Mouse (Mus musculus) layer of hippocampus, adult 6 months (tissue): ENCODE data around the gene Hist1h4f. TPM values are rescaled to one million over a fixed set of nuclear protein-coding genes. Genes with fewer than 3 reads are reported as not detected.

Source experiments
- long read RNA-seq, 2 experiments: library from polyadenylated mRNA; unstranded; transcript quantifications; one replicate each; pipeline ENCODE4 v2.0.0; 2019 to 2020
- polyA plus RNA-seq: library from polyadenylated mRNA; unstranded; fragments of <200 nt; fragmentation: Nextera tagmentation; gene quantifications from 2 replicates; pipeline ENCODE4 v1.2.3, GENCODE M21; 2021

Hist1h4f gene
- not detected in 2 replicates for polyA plus RNA-seq
- long read RNA-seq, experiment 1 = 0 reads
- long read RNA-seq, experiment 2 = 0 reads

DNA sequence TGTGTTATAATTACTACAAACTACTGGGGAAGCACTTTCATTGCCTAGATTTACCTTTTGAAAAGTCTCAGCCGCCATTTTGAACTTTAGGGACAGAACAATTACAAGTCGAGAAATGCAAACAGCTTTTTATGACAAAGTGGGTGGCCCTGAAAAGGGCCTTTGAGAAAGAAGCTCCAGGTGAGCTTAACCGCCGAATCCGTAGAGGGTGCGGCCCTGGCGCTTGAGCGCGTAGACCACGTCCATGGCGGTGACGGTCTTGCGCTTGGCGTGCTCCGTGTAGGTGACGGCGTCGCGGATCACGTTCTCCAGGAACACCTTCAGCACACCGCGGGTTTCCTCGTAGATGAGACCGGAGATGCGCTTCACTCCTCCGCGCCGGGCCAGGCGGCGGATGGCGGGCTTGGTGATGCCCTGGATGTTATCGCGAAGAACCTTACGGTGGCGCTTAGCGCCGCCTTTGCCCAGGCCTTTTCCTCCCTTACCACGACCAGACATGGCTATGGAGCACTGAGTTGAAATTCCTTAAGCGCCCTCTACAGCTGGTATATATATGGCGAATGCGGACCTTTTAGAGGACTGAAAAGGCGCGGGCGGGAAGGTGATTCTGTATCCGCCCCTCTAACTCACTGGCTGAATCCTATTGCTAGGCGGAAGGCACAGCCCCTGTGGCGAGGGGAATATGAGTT, at the start of gene Hist1h4f:
Gene Hist1h4f, minus strand, starts transcription at position 503 of the 689 bp plus-strand sequence.

DNA sequence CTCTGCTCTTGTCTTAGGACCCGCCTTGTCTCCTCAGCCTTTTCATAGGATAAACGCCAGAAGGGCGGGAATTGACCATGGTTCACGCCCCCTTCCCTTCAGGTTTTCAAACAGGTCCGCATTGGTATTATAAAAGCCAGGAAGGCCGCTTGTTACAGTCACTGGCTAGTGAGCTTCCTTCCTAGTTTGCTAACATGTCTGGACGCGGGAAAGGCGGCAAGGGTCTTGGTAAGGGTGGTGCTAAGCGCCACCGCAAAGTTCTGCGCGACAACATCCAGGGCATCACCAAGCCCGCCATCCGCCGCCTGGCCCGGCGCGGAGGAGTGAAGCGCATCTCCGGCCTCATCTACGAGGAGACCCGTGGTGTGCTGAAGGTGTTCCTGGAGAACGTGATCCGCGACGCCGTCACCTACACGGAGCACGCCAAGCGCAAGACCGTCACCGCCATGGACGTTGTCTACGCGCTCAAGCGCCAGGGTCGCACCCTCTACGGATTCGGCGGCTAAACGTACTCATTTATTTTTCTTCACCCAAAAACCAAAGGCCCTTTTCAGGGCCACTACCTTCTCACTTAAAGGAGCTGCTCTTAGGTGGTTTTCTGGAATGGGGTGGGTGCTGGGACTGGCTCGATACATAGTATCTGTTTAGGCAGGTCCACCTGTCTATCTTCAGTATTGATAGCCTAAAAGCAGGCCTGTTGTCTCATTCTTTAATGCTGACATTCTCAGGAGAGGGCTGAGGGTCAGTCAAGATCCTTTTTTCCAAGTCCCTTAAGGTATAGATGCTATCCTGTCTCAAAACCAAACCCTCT, 30.2 kb upstream of the Hist1h4f start, which contains the start of gene Hist1h4d:
Gene Hist1h4d, plus strand, starts transcription at position 191 of the 811 bp plus-strand sequence.

DNA sequence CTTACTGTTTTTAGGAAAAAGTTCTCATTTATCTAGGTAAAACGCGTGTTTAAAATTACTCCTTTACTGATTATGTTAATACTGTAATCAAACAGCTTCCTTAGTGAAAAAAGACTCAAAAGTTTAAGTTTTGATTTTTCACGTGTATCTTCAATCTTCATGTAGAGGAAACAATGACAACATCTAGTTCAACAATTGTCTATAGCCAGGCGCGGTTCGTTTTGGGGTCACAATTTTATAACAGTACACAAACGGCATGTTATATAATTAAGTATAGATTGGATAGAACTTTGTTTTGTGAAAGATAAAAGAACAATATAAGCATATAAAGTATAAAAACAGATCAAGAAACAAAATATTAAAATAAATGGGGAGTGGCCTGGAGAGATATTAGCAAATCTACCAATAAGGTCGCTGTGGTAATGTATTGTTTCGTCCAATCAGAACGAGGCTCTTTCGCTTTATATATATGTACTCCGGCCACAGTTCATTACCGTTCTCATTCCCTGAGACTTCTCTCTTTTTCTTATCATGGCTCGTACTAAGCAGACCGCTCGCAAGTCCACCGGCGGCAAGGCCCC, 23.9 kb upstream of the Hist1h4f start, which contains the start of gene Hist1h3d:
Gene Hist1h3d, plus strand, starts transcription at position 493 of the 581 bp plus-strand sequence.

DNA sequence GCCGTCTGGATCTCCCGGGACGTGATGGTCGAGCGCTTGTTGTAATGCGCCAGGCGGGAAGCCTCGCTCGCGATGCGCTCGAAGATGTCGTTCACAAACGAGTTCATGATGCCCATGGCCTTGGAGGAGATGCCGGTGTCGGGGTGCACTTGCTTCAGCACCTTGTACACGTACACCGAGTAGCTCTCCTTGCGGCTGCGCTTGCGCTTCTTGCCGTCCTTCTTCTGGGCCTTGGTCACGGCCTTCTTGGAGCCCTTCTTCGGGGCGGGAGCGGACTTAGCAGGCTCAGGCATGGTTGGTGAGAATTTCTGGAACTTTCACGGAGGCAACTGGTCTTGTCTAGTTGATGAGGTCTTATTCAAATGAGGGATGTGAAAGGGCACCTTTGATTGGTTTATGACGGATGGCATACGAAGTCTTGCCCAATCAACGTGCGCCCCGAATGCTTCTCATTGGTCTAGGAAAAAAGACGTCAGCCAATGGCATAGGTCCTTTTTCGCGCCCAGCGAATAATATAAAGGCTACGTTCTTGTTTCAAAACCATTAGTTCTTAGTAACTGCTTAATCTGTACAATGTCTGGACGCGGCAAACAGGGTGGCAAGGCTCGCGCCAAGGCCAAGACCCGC, 22.6 kb upstream of the Hist1h4f start, which contains the start of the genes Hist1h2bf and Hist1h2ad:
Gene Hist1h2bf, minus strand, starts transcription at position 299 of the 627 bp plus-strand sequence.
Gene Hist1h2ad, plus strand, starts transcription at position 484 of the 627 bp plus-strand sequence.

DNA sequence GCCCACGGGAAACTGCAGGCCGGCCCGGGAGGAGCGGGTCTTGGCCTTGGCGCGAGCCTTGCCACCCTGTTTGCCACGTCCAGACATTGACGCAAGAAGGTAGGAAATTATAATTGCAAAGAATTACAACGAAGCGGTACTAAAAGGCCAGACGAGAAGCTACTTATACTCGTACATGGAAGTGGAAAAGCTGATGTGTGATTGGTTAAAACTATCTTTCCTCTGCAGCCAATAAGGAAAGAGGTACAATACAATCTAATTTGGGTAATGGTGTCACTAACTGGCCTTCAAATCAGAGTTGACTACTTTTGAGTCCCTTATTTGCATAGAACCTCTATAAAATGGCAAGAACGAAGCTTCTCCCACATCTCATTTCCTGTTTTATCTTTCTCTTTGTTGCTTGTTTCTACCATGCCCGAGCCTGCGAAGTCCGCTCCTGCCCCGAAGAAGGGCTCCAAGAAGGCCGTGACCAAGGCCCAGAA, 19.6 kb upstream of the Hist1h4f start, which contains the start of the genes Hist1h2ae and Hist1h2bg:
Gene Hist1h2ae, minus strand, starts transcription at position 199 of the 482 bp plus-strand sequence.
Gene Hist1h2bg, plus strand, starts transcription at position 375 of the 482 bp plus-strand sequence.

GRCm38 (mm10) chr13:23561883-23562659, 10.6 kb upstream of the Hist1h4f start, which contains the start of gene Hist1h3e:
Hist1h3e (minus strand) TSS chr13:23562369.

GRCm38 (mm10) chr13:23552962-23553361, 1.5 kb upstream of the Hist1h4f start, which contains the start of gene Hist1h1d:
Hist1h1d (plus strand) TSS chr13:23553262.

DNA sequence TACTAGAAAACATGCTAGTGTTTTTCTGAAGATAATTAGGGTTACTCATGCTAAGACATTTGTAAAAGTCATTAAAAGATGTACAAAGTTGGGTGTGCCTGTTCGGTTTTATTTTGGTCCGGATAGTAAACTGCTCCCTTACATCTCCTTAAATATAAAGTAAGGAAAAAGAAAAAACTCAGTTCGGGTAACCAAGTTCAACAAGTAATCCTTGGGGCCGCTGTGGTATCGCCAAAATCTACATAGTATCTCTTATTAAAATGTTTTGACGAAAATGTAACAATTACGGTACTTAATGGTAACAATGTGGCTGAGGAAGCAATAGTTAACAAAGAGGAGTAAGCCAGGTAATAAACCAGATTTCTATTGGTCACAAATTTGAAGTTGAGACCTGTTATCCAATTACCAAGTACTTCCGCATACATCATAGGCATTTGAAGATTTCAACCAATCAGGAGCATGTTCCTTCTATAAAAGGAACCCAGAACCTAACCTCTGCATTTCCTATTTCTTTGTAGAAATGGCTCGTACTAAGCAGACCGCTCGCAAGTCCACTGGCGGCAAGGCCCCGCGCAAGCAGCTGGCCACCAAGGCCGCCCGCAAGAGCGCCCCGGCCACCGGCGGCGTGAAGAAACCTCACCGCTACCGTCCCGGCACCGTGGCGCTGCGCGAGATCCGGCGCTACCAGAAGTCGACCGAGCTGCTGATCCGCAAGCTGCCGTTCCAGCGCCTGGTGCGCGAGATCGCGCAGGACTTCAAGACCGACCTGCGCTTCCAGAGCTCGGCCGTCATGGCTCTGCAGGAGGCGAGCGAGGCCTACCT, 7.3 kb downstream of the Hist1h4f start, which contains the start of gene Hist1h3f:
Gene Hist1h3f, plus strand, starts transcription at position 88 of the 822 bp plus-strand sequence.

DNA sequence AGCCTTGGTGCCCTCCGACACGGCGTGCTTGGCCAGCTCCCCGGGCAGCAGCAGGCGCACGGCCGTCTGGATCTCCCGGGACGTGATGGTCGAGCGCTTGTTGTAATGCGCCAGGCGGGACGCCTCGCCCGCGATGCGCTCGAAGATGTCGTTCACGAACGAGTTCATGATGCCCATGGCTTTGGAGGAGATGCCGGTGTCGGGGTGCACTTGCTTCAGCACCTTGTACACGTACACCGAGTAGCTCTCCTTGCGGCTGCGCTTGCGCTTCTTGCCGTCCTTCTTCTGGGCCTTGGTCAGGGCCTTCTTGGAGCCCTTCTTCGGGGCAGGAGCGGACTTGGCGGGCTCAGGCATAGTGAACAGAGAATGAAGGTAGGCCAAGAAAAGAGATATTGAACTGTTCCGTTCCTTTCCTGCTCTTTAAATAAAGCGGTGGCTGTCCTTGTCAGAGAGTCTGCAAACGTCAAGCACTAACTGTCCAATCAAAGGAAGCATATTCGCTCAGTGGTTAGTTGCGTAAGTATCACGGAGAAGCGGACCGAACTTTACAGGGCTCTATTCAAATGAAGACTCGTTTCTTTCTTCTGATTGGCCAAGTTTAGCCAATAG, 8.3 kb downstream of the Hist1h4f start, which contains the start of gene Hist1h2bh:
Gene Hist1h2bh, minus strand, starts transcription at position 394 of the 609 bp plus-strand sequence.

GRCm38 (mm10) chr13:23535137-23536075, 16.0 kb downstream of the Hist1h4f start, which contains the start of gene Hist1h3g:
Hist1h3g (plus strand) TSS chr13:23535422.

GRCm38 (mm10) chr13:23533560-23534367, 17.7 kb downstream of the Hist1h4f start, which contains the start of gene Hist1h2af:
Hist1h2af (plus strand) TSS chr13:23533906.

DNA sequence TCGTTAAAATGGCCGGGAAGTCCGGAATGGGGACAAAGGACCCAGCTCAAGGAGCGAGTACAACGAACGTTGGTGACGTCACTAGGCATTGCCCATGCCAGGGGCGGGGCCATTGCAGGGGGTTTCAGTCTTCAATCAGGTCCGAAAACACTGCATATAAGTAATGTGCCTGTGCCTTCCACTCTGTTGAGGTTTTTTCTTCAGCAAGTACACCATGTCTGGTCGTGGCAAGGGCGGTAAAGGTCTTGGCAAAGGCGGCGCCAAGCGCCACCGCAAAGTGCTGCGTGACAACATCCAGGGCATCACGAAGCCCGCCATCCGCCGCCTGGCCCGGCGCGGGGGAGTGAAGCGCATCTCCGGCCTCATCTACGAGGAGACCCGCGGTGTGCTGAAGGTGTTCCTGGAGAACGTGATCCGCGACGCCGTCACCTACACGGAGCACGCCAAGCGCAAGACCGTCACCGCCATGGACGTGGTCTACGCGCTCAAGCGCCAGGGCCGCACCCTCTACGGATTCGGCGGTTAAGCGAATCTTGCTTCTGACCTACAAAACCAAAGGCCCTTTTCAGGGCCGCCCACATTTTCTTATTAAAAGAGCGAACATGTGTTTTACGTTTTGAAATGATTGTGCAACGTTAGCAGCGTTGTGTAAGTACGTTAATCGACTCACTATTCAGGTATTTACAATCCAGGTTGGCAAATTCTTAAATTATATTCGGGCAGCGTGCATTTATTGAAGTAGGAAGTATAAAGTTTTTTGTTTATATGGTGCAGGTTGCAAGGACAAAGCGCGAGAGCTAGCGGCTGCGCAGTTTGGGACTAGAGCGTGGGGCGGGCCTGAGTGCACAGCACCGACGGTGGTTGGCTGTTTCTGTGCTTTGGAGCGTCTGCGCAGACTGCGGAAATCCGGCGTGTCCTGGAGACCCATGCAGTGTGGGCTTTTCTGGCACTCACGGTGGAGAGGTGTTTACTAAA, 20.3 kb downstream of the Hist1h4f start, which contains the start of gene Hist1h4h:
Gene Hist1h4h, plus strand, starts transcription at position 150 of the 975 bp plus-strand sequence.

